Mouse (Mus musculus) CH12.LX (cell line): ENCODE measurements around the gene Kank1. TPM values are rescaled to one million over a fixed set of nuclear protein-coding genes. Genes with fewer than 3 reads are reported as not detected.

Experiments used
- DNase-seq: peaks from one replicate; pipeline ENCODE4 v3.0.0-alpha.2; 2013; ENCODE audit errors: extremely low read depth
- H3K27ac ChIP-seq: 2 replicates; pipeline ENCODE4 v1.5.1; 2012; ENCODE audit warnings: low read depth, mild to moderate bottlenecking, control low read depth, moderate library complexity; ENCODE audit not compliant: insufficient read depth
- H3K27me3 ChIP-seq: replicated peaks from 2 replicates; pipeline ENCODE3; 2012; ENCODE audit warnings: inconsistent platforms
- H3K36me3 ChIP-seq, 2 experiments: replicated peaks in 1 of 2; 2 replicates each; pipeline versions ENCODE3 to v1.6.1; 2012; ENCODE audit warnings: inconsistent platforms in 1 of 2, low read length in 1 of 2, mild to moderate bottlenecking in 1 of 2, mixed read lengths in 1 of 2, moderate library complexity in 1 of 2; ENCODE audit not compliant: control insufficient read depth in 1 of 2, insufficient read depth in 1 of 2
- H3K4me1 ChIP-seq, 2 experiments: 2 replicates each; pipeline ENCODE4 v1.6.1; 2012; ENCODE audit warnings: inconsistent platforms in 1 of 2, moderate library complexity in 1 of 2; ENCODE audit not compliant: insufficient read depth in 2 of 2, control insufficient read depth in 1 of 2
- H3K4me2 ChIP-seq: 2 replicates; pipeline ENCODE4 v1.6.1; 2012; ENCODE audit warnings: low read depth, mild to moderate bottlenecking, control low read depth; ENCODE audit not compliant: poor library complexity, insufficient read depth, severe bottlenecking
- H3K4me3 ChIP-seq, 3 experiments: fragments of 150-350 bp in 1 of 3; sonication (generic) in 1 of 3; replicated peaks in 1 of 3; 2 replicates each; pipeline versions ENCODE3 to v1.5.1; 2011 to 2012; ENCODE audit warnings: low read depth in 2 of 3, low read length in 2 of 3, mild to moderate bottlenecking in 2 of 3, moderate library complexity in 2 of 3, control low read depth in 1 of 3, improper control_type of control experiment in 1 of 3, inconsistent platforms in 1 of 3, mixed read lengths in 1 of 3; ENCODE audit not compliant: poor library complexity in 1 of 3
- H3K79me2 ChIP-seq: replicated peaks from 2 replicates; pipeline ENCODE4 v1.6.1; 2012; ENCODE audit warnings: mild to moderate bottlenecking, moderate library complexity; ENCODE audit not compliant: control insufficient read depth, poor library complexity, insufficient read depth, severe bottlenecking; ENCODE audit errors: extremely low read depth
- H3K9ac ChIP-seq: 2 replicates; pipeline ENCODE4 v1.6.1; 2012; ENCODE audit warnings: low read depth, mild to moderate bottlenecking, control low read depth, moderate library complexity; ENCODE audit not compliant: insufficient read depth
- H3K9me3 ChIP-seq: replicated peaks from 2 replicates; pipeline ENCODE3; 2012; ENCODE audit warnings: low read length, inconsistent platforms, mixed read lengths
- BHLHE40 ChIP-seq: IDR thresholded peaks from 2 replicates; pipeline ENCODE4 v1.6.1; 2011; ENCODE audit warnings: mild to moderate bottlenecking, low read depth, low read length, improper control_type of control experiment
- CTCF ChIP-seq, 2 experiments: IDR thresholded peaks in 1 of 2; conservative IDR thresholded peaks in 1 of 2; 2 replicates each; pipeline ENCODE4 v1.5.1; 2011 to 2012; ENCODE audit warnings: low read depth in 2 of 2, low read length in 2 of 2, improper control_type of control experiment in 1 of 2, inconsistent platforms in 1 of 2, mild to moderate bottlenecking in 1 of 2, moderate library complexity in 1 of 2
- EP300 ChIP-seq: IDR thresholded peaks from 2 replicates; pipeline ENCODE4 v1.6.1; 2011; ENCODE audit warnings: low read length, improper control_type of control experiment
- ETS1 ChIP-seq: conservative IDR thresholded peaks from 2 replicates; pipeline ENCODE4 v1.6.1; 2012; ENCODE audit warnings: low read depth, mild to moderate bottlenecking, inconsistent platforms, low read length, improper control_type of control experiment, moderate library complexity
- JUND ChIP-seq: conservative IDR thresholded peaks from 2 replicates; pipeline ENCODE4 v1.6.1; 2011; ENCODE audit warnings: low read depth, low read length, improper control_type of control experiment
- MAX ChIP-seq: IDR thresholded peaks from 2 replicates; pipeline ENCODE4 v1.6.1; 2011; ENCODE audit warnings: low read length, improper control_type of control experiment
- POLR2A ChIP-seq: IDR thresholded peaks from 2 replicates; pipeline ENCODE4 v1.6.1; 2011; ENCODE audit warnings: low read depth, mild to moderate bottlenecking, improper control_type of control experiment, low read length
- POLR2AphosphoS2 ChIP-seq: IDR thresholded peaks from 2 replicates; pipeline ENCODE4 v1.6.1; 2011; ENCODE audit warnings: low read depth, low read length, improper control_type of control experiment
- RAD21 ChIP-seq: IDR thresholded peaks from 2 replicates; pipeline ENCODE4 v1.6.1; 2011; ENCODE audit warnings: low read depth, mild to moderate bottlenecking, low read length, improper control_type of control experiment, moderate library complexity
- SMC3 ChIP-seq: IDR thresholded peaks from 2 replicates; pipeline ENCODE4 v1.6.1; 2011; ENCODE audit warnings: low read depth, low read length, improper control_type of control experiment
- TCF12 ChIP-seq: IDR thresholded peaks from 2 replicates; pipeline ENCODE4 v1.6.1; 2014; ENCODE audit warnings: low read depth, mild to moderate bottlenecking, inconsistent platforms, low read length, improper control_type of control experiment
- UBTF ChIP-seq: IDR thresholded peaks from 2 replicates; pipeline ENCODE4 v1.6.1; 2012; ENCODE audit warnings: low read depth, mild to moderate bottlenecking, inconsistent platforms, low read length, improper control_type of control experiment, moderate library complexity
- ZKSCAN1 ChIP-seq: IDR thresholded peaks from 2 replicates; pipeline ENCODE4 v1.6.1; 2012; ENCODE audit warnings: low read depth, inconsistent platforms, low read length, improper control_type of control experiment, borderline replicate concordance
- ZNF384 ChIP-seq: IDR thresholded peaks from 2 replicates; pipeline ENCODE4 v1.6.1; 2012; ENCODE audit warnings: low read depth, low read length, improper control_type of control experiment, inconsistent platforms
- dilution Hi-C: fragments of 300-500 bp; cut with MboI; formaldehyde crosslinking; loops from 2 replicates; pipeline ENCODE4 v1.14.3; 2020; ENCODE audit warnings: low sequenced_read_pairs; ENCODE audit not compliant: extremely low pct_unique_long_range_greater_than_20kb, extremely low pct_ligation_motif_present
- in situ Hi-C: fragments of 300-500 bp; cut with MboI; formaldehyde crosslinking; loops from 3 replicates; pipeline ENCODE4 v1.14.3; 2019; ENCODE audit warnings: low sequenced_read_pairs, low pct_ligation_motif_present, low pct_unique_long_range_greater_than_20kb, mixed read lengths
- polyA plus RNA-seq: library from polyadenylated mRNA; unstranded; fragments of >175 nt; gene quantifications from 2 replicates; pipeline ENCODE4 v1.2.1, GENCODE M21; 2012; ENCODE audit warnings: low read depth; ENCODE audit not compliant: insufficient read length
- total RNA-seq, 2 experiments: library from RNA; depleted of rRNA; stranded (reverse); fragments of 300-350 nt in 1 of 2; fragments of >200 nt in 1 of 2; gene quantifications; 2 replicates each; pipeline ENCODE4 v1.2.3; 2012 to 2014

The Kank1 gene
- total and polyA plus RNA-seq, 3 experiments, result 0.10 to 0.13 (median 0.12) TPM

GRCm38 (mm10) chr19:25447373-25447772 is 210.6 kb downstream of the Kank1 start:
- Histone ChIP-seq H3K9ac (no peak overlapping the region), H3K4me2 (no peak overlapping the region), H3K27me3 (no peaks in the 10 kb centered on the region), H3K79me2 (no peaks in the 10 kb centered on the region), H3K4me1 (no peaks in the 10 kb centered on the region), H3K9me3 (no peaks in the 10 kb centered on the region), H3K27ac (no peak overlapping the region), H3K4me3 (no peak overlapping the region), H3K36me3 (no peaks in the 10 kb centered on the region)
- in situ Hi-C loops, result loop anchor here (25.0 kb wide), 2 partner anchors 110 to 235 kb away; no protein-coding TSS in a partner anchor
- DNase-seq, result no peak
- dilution Hi-C loops, result no loop called here
- TF ChIP-seq ETS1 (no peak), UBTF (no peak), ZKSCAN1 (no peak), EP300 (no peak), ZNF384 (no peak), POLR2AphosphoS2 (no peak), SMC3 (no peak)

GRCm38 (mm10) chr19:25450869-25451629 is 214.3 kb downstream of the Kank1 start:
- Histone ChIP-seq H3K27me3 (no peaks in the 10 kb centered on the region), H3K4me1 (no peaks in the 10 kb centered on the region), H3K36me3 (no peaks in the 10 kb centered on the region), H3K9me3 (peaks cover 5% of the 10 kb centered on the region), H3K4me2 (no peak overlapping the region), H3K27ac (no peak overlapping the region), H3K9ac (no peak overlapping the region), H3K4me3 (no peak overlapping the region), H3K79me2 (no peaks in the 10 kb centered on the region)
- peak; percentile 62 for TF ChIP-seq SMC3
- peak; percentile 74 to 76 for TF ChIP-seq CTCF (conservative IDR thresholded peaks at IDR 0.05 in 1 of 2, IDR thresholded peaks at IDR 0.05 in 1 of 2; ENCODE audit: low read depth in 2 of 2, low read length in 2 of 2)
- TF ChIP-seq RAD21, result peak; percentile 69
- no peak for TF ChIP-seq POLR2A
- no peak for TF ChIP-seq ETS1
- no peak for TF ChIP-seq TCF12
- TF ChIP-seq JUND, result no peak
- in situ Hi-C loops, result loop anchor here (25.0 kb wide), 1 partner anchor 186 kb away; no protein-coding TSS in a partner anchor
- dilution Hi-C loops, result no loop called here
- peak; percentile 32 for DNase-seq

- DNase-seq, result no peak
- Histone ChIP-seq H3K4me2 (no peak overlapping the region), H3K4me1 (no peaks in the 10 kb centered on the region), H3K4me3 (no peak overlapping the region), H3K27me3 (no peaks in the 10 kb centered on the region), H3K36me3 (no peaks in the 10 kb centered on the region), H3K9ac (no peak overlapping the region), H3K27ac (no peak overlapping the region), H3K79me2 (no peaks in the 10 kb centered on the region), H3K9me3 (peaks cover 5% of the 10 kb centered on the region)
- dilution Hi-C loops, result no loop called here
- in situ Hi-C loops, result loop anchor here (25.0 kb wide), 1 partner anchor 184 kb away; no protein-coding TSS in a partner anchor
- TF ChIP-seq BHLHE40 (no peak), POLR2A (no peak), MAX (no peak)
Observed at GRCm38 (mm10) chr19:25453146-25453545, 216.4 kb downstream of the Kank1 start.
